Mouse (Mus musculus) lung, postnatal 0 days (tissue): Measurements from ENCODE around the gene Trpm8.

Experiments used
- CTCF ChIP-seq: IDR thresholded peaks from 2 replicates; pipeline ENCODE4 v1.5.1; 2016; ENCODE audit warnings: antibody characterized with exemption, mild to moderate bottlenecking
- EP300 ChIP-seq: IDR thresholded peaks from 2 replicates; pipeline ENCODE4 v1.6.1; 2016; ENCODE audit warnings: antibody characterized with exemption, mild to moderate bottlenecking, control low read depth

DNA sequence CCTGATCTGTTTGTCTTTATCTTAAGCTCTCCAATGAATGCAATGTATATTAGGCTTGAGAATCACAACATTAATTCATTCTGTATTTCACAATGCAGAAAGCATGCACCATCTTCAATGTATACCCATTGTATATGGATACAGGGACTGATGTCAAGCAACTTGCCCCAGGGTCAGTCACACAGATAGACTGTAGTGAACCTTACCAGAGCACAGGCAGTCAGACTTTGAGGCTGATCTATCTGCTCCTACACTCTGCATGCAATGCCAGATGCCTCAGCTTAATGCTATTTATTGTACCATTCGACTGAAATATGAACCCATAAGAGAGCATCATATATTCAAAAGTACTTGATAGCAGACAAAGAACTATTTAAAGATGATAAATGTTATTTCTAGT lies 13.1 kb downstream of the Trpm8 start:
- no peak for TF ChIP-seq CTCF
- TF ChIP-seq EP300 = no peak
